Mouse (Mus musculus): ENCODE data around the gene Nebl. TPM values are rescaled to one million over a fixed set of nuclear protein-coding genes. Genes with fewer than 3 reads are reported as not detected.

Nebl gene
- total RNA-seq (2021), result 1 to 10 TPM; 5.2 to 5.4 TPM
- long read RNA-seq, experiment 1, full-length matches to known transcripts, result 1 of 2 reads
- long read RNA-seq, experiment 1, partial matches to known transcripts, result 0 of 2 reads
- long read RNA-seq, experiment 1, other reads (novel, unspliced or antisense), result 1 of 2 reads
- long read RNA-seq, experiment 2, partial matches to known transcripts, result 0 of 1 reads
- long read RNA-seq, experiment 2, other reads (novel, unspliced or antisense), result 0 of 1 reads

GRCm38 (mm10) chr2:17730957-17731830 is at the start of gene Nebl:
Gene Nebl, minus strand, starts transcription at chr2:17731464.
- DNase-seq, result peak; percentile 70

GRCm38 (mm10) chr2:17770246-17770825 is 39.1 kb upstream of the Nebl start:
- no peak for DNase-seq

- DNase-seq, result no peak
Measured at GRCm38 (mm10) chr2:17769242-17769755, 38.0 kb upstream of the Nebl start.

GRCm38 (mm10) chr2:17756271-17756670 is 25.0 kb upstream of the Nebl start:
- DNase-seq, result no peak

- peak; percentile 5 for DNase-seq
Measured at GRCm38 (mm10) chr2:17742051-17742763, 10.9 kb upstream of the Nebl start.

GRCm38 (mm10) chr2:17741555-17741954 is 10.3 kb upstream of the Nebl start:
- DNase-seq, result peak; percentile 6

GRCm38 (mm10) chr2:17740454-17740853 is 9.2 kb upstream of the Nebl start:
- no peak for DNase-seq

GRCm38 (mm10) chr2:17732210-17732609 is 946 bp upstream of the Nebl start:
- no peak for DNase-seq

- no peak for DNase-seq
Measured at GRCm38 (mm10) chr2:17731831-17732200, 552 bp upstream of the Nebl start.

- no peak for DNase-seq
Measured at GRCm38 (mm10) chr2:17730648-17730956, 662 bp downstream of the Nebl start.

- DNase-seq, result peak; percentile 28
Measured at GRCm38 (mm10) chr2:17729770-17730647, 1.3 kb downstream of the Nebl start.

GRCm38 (mm10) chr2:17724405-17724804 is 6.9 kb downstream of the Nebl start:
- DNase-seq, result no peak

- DNase-seq, result no peak
Measured at GRCm38 (mm10) chr2:17723268-17724019, 7.8 kb downstream of the Nebl start.

GRCm38 (mm10) chr2:17721177-17721715 is 10.0 kb downstream of the Nebl start:
- no peak for DNase-seq

- DNase-seq, result no peak
Measured at GRCm38 (mm10) chr2:17718281-17718680, 13.0 kb downstream of the Nebl start.

- DNase-seq, result no peak
Measured at GRCm38 (mm10) chr2:17717200-17717599, 14.1 kb downstream of the Nebl start.

GRCm38 (mm10) chr2:17715149-17715767 is 16.0 kb downstream of the Nebl start:
- DNase-seq, result no peak

GRCm38 (mm10) chr2:17714661-17715060 is 16.6 kb downstream of the Nebl start:
- DNase-seq, result no peak

- no peak for DNase-seq
Measured at GRCm38 (mm10) chr2:17714124-17714523, 17.1 kb downstream of the Nebl start.

GRCm38 (mm10) chr2:17711216-17711615 is 20.0 kb downstream of the Nebl start:
- no peak for DNase-seq
